Mouse (Mus musculus): ENCODE data around the gene 5031439G07Rik.

The 5031439G07Rik gene

GRCm38 (mm10) chr15:84934901-84935300 lies 53.5 kb downstream of the 5031439G07Rik start:
- POLR2A ChIA-PET: interaction anchor here in 2 of 4 experiments (0.9 to 5.7 kb wide), 8 partner anchors 9 to 80 kb away, joined by 3 to 36 read pairs (median 7); partner anchors contain the start of genes Nup50 (in 2 of the 2) and 5031439G07Rik (in 1 of the 2)
- CTCF ChIA-PET: interaction anchor here (0.7 to 2.5 kb wide), 8 partner anchors 9 to 234 kb away, joined by 3 to 11 read pairs (median 4); no protein-coding TSS in a partner anchor

- POLR2A ChIA-PET: interaction anchor here in 3 of 4 experiments (0.6 to 5.7 kb wide), 7 partner anchors 8 to 54 kb away, joined by 3 to 36 read pairs (median 4); partner anchors contain the start of gene Nup50 (in 2 of the 3)
- CTCF ChIA-PET: interaction anchor here in 2 of 4 experiments (0.7 to 1.9 kb wide), 2 partner anchors 64 kb away, joined by 3 to 4 read pairs; no protein-coding TSS in a partner anchor
Observed at GRCm38 (mm10) chr15:84932351-84932750, 56.0 kb downstream of the 5031439G07Rik start.

- POLR2A ChIA-PET: interaction anchor here (0.5 to 5.1 kb wide), 15 partner anchors 8 to 125 kb away, joined by 3 to 36 read pairs (median 5); partner anchors contain the start of gene 5031439G07Rik (in 1 of the 4)
- CTCF ChIA-PET: interaction anchor here (0.5 to 3.3 kb wide), 58 partner anchors 8 to 516 kb away, joined by 3 to 16 read pairs (median 3); partner anchors contain the start of gene 5031439G07Rik (in 1 of the 4)
Observed at GRCm38 (mm10) chr15:84925495-84926018, 62.8 kb downstream of the 5031439G07Rik start.

- ChIA-PET CTCF (interaction anchor here (0.6 to 3.3 kb wide), 30 partner anchors 10 to 571 kb away, joined by 3 to 16 read pairs (median 4); no protein-coding TSS in a partner anchor), POLR2A (interaction anchor here in 3 of 4 experiments (0.7 to 5.1 kb wide), 19 partner anchors 9 to 244 kb away, joined by 3 to 36 read pairs (median 4); partner anchors contain the start of genes 5031439G07Rik (in 1 of the 3) and Phf21b (in 1 of the 3))
Observed at GRCm38 (mm10) chr15:84924781-84925315, 63.5 kb downstream of the 5031439G07Rik start.

- CTCF ChIA-PET: interaction anchor here in 3 of 4 experiments (0.6 to 3.3 kb wide), 16 partner anchors 12 to 487 kb away, joined by 3 to 16 read pairs (median 4); no protein-coding TSS in a partner anchor
- POLR2A ChIA-PET: interaction anchor here (0.5 to 5.1 kb wide), 55 partner anchors 9 to 1380 kb away, joined by 3 to 36 read pairs (median 4); partner anchors contain the start of genes 5031439G07Rik (in 2 of the 4), Ribc2 (in 1 of the 4) and Smc1b (in 1 of the 4)
Observed at GRCm38 (mm10) chr15:84923508-84924181, 64.7 kb downstream of the 5031439G07Rik start.

- POLR2A ChIA-PET: interaction anchor here (0.5 to 5.1 kb wide), 55 partner anchors 9 to 1379 kb away, joined by 3 to 36 read pairs (median 4); partner anchors contain the start of genes 5031439G07Rik (in 2 of the 4) and Phf21b (in 2 of the 4)
Observed at GRCm38 (mm10) chr15:84922884-84923507, 65.4 kb downstream of the 5031439G07Rik start, which contains the start of gene Nup50. Gene Nup50 (plus strand): TSS chr15:84923411.

GRCm38 (mm10) chr15:84919938-84920337 lies 68.4 kb downstream of the 5031439G07Rik start, which contains the start of gene Gm29666:
Gene Gm29666 (minus strand): TSS chr15:84920038.
- CTCF ChIA-PET: interaction anchor here in 1 of 4 experiments (0.6 to 0.7 kb wide), 2 partner anchors 18 to 129 kb away, joined by 7 to 9 read pairs; no protein-coding TSS in a partner anchor
- POLR2A ChIA-PET: interaction anchor here in 2 of 4 experiments (0.6 to 1.6 kb wide), 3 partner anchors 10 to 68 kb away, joined by 3 read pairs; partner anchors contain the start of gene 5031439G07Rik (in 1 of the 2)

More at GRCm38 (mm10) chr15:84922884-84923507, 65.4 kb downstream of the 5031439G07Rik start, which contains the start of gene Nup50:
- CTCF ChIA-PET: interaction anchor here in 3 of 4 experiments (0.6 to 2.0 kb wide), 9 partner anchors 19 to 184 kb away, joined by 3 to 7 read pairs (median 3); no protein-coding TSS in a partner anchor

- POLR2A ChIA-PET: interaction anchor here in 2 of 4 experiments (0.8 to 1.8 kb wide), 3 partner anchors 10 to 11 kb away, joined by 3 to 7 read pairs (median 3); partner anchors contain the start of gene Nup50 (in 2 of the 2)
- CTCF ChIA-PET: no interaction called here
Observed at GRCm38 (mm10) chr15:84913201-84913600, 75.2 kb downstream of the 5031439G07Rik start.

GRCm38 (mm10) chr15:84903843-84904385 lies 84.4 kb downstream of the 5031439G07Rik start:
- CTCF ChIA-PET: interaction anchor here in 3 of 4 experiments (0.6 to 2.2 kb wide), 9 partner anchors 10 to 232 kb away, joined by 3 to 9 read pairs (median 3); partner anchors contain the start of gene Nup50 (in 1 of the 3)
- POLR2A ChIA-PET: interaction anchor here in 3 of 4 experiments (0.6 to 2.6 kb wide), 10 partner anchors 12 to 850 kb away, joined by 3 to 13 read pairs (median 3); partner anchors contain the start of genes Nup50 (in 2 of the 3) and Gm29666 (in 1 of the 3)

- ChIA-PET CTCF (interaction anchor here in 1 of 4 experiments (0.9 kb wide), 1 partner anchor 28 kb away, joined by 3 read pairs; no protein-coding TSS in a partner anchor), POLR2A (interaction anchor here in 1 of 4 experiments (2.5 kb wide), 1 partner anchor 25 kb away, joined by 7 read pairs; the partner anchor contains the start of gene Nup50)
Observed at GRCm38 (mm10) chr15:84898077-84898476, 90.3 kb downstream of the 5031439G07Rik start.

- ChIA-PET CTCF (interaction anchor here in 2 of 4 experiments (0.5 to 0.8 kb wide), 2 partner anchors 636 to 1221 kb away, joined by 3 read pairs; no protein-coding TSS in a partner anchor), POLR2A (interaction anchor here in 1 of 4 experiments (2.5 kb wide), 1 partner anchor 26 kb away, joined by 7 read pairs; the partner anchor contains the start of gene Nup50)
Observed at GRCm38 (mm10) chr15:84896664-84897063, 91.7 kb downstream of the 5031439G07Rik start.

GRCm38 (mm10) chr15:84896216-84896615 lies 92.1 kb downstream of the 5031439G07Rik start:
- POLR2A ChIA-PET: interaction anchor here in 1 of 4 experiments (2.5 kb wide), 1 partner anchor 27 kb away, joined by 7 read pairs; the partner anchor contains the start of gene Nup50
- CTCF ChIA-PET: interaction anchor here in 1 of 4 experiments (0.8 kb wide), 1 partner anchor 636 kb away, joined by 3 read pairs; no protein-coding TSS in a partner anchor

Measured in embryonic stem cell, embryonic (primary cell).